Comparison of ENCODE assay signal across 14 mouse cellular contexts in the genomic region with DNA sequence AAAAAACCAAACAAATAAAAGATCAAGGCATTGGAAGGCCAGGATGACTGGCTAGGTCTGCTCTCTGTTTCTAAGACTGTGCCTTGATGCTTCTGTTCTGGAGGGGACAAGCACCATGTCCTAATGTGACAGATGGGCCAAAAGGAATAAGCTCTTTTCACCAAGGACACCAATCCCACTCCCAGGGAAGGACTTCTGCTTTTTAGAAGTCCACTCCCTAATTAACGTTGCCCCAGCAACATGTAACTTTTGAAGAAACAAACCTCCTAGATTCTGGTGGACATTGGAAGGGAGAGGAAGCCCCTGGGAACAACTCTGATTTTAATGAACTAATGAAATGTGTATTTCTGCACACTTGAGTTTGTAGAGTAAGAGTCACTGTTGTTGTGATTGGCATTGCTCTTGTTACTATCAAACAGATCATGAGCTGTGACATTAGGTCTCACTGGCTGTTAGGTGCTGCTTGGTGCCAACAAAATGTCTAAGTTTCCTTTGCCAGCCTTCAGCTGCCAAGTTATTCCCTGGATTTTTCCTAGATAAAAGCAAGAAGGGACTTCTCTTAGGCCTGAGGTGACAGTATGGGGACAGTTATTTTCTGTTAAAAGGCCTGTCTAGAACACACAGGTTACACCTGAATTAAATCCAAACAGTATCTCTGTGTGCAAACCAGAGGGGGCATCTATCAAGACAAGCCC. TPM values are rescaled to one million over a fixed set of nuclear protein-coding genes. Genes with fewer than 3 reads are reported as not detected.
DNase-seq lines count a peak whose midpoint lies in the region; ATAC-seq and TF ChIP-seq lines count a peak whose summit lies in the region.
"Had no signal": no experiment of that assay in that cellular context is flagged by ENCODE, and none has a peak within 500 bp of the region (broad histone marks: within the 10 kb centered on the region; RNA-seq: fewer than 3 reads in every experiment).

No protein-coding gene starts in this region.

- H3K36me3 ChIP-seq in heart, embryonic 13.5 days, result no peaks in the 10 kb centered on the region
- H3K36me3 ChIP-seq in forebrain, embryonic 12.5 days (replicated peaks), result no peaks in the 10 kb centered on the region
- no peaks in the 10 kb centered on the region for H3K36me3 ChIP-seq in midbrain, postnatal 0 days (ENCODE audit: insufficient read depth, low read length)
- H3K36me3 ChIP-seq: liver, embryonic 15.5 days had no signal

- H3K4me3 ChIP-seq in heart, embryonic 13.5 days, result no peak overlapping the region
- no peak overlapping the region for H3K4me3 ChIP-seq in lung, adult 2 months (replicated peaks; ENCODE audit: extremely low read depth, low read depth, low read length)
- H3K4me3 ChIP-seq in forebrain, embryonic 12.5 days (replicated peaks), result no peak overlapping the region
- H3K4me3 ChIP-seq in midbrain, postnatal 0 days (ENCODE audit: low read depth, low read length), result no peak overlapping the region
- H3K4me3 ChIP-seq: liver, embryonic 15.5 days had no signal

- WGBS in heart, embryonic 13.5 days, result 58% methylated on average over 1 of the region's 1 CpGs
- 62% methylated on average over 1 of the region's 1 CpGs for WGBS in lung, adult 2 months
- WGBS in forebrain, embryonic 12.5 days, result 78% methylated on average over 1 of the region's 1 CpGs
- WGBS in midbrain, postnatal 0 days, result 50% methylated on average over 1 of the region's 1 CpGs

- no peak for TF ChIP-seq CTCF in lung, adult 2 months (IDR thresholded peaks at IDR 0.05; ENCODE audit: insufficient read depth, low read length)
- no peak for TF ChIP-seq CTCF in midbrain, postnatal 0 days (IDR thresholded peaks at IDR 0.05)

- peaks cover 21% of the 10 kb centered on the region for H3K4me1 ChIP-seq in heart, embryonic 13.5 days
- no peaks in the 10 kb centered on the region; the same call in 1 of the 2 replicates for H3K4me1 ChIP-seq in lung, adult 2 months (ENCODE audit: control insufficient read depth, insufficient read depth, low read length)
- H3K4me1 ChIP-seq in forebrain, embryonic 12.5 days, result peaks cover 15% of the 10 kb centered on the region
- peaks cover 3% of the 10 kb centered on the region for H3K4me1 ChIP-seq in midbrain, postnatal 0 days (ENCODE audit: insufficient read depth, low read length)

- no peak for DNase-seq in heart, adult 8-10 months (ENCODE audit: low spot score)
- peak; percentile 14 for DNase-seq in lung, postnatal 25 days (ENCODE audit: low spot score)
- no peak for DNase-seq in lung, adult 2 months
- DNase-seq in midbrain, postnatal 0 days (ENCODE audit: low spot score), result no peak
- no peak for DNase-seq in testis, postnatal 14 days (ENCODE audit: low spot score)
- DNase-seq in spleen, adult 12 weeks (ENCODE audit: low spot score), result no peak
- DNase-seq: kidney, adult 18-20 months; retina, postnatal 1 day had no signal

- no peak for ATAC-seq in heart, embryonic 13.5 days (ENCODE audit: extremely low read depth, insufficient number of reproducible peaks, low FRiP score, low TSS enrichment)
- no peak for ATAC-seq in forebrain, embryonic 12.5 days (ENCODE audit: low FRiP score)
- ATAC-seq in midbrain, postnatal 0 days (ENCODE audit: low FRiP score), result peak; percentile 17; the same call in 1 of the 2 replicates
- ATAC-seq: Patski had no signal

- no peaks in the 10 kb centered on the region for H3K9me3 ChIP-seq in heart, embryonic 13.5 days
- no peaks in the 10 kb centered on the region for H3K9me3 ChIP-seq in forebrain, embryonic 12.5 days
- H3K9me3 ChIP-seq in midbrain, postnatal 0 days (ENCODE audit: low read length), result no peaks in the 10 kb centered on the region
- H3K9me3 ChIP-seq: liver, embryonic 15.5 days had no signal

- no peak overlapping the region for H3K9ac ChIP-seq in heart, embryonic 13.5 days
- no peak overlapping the region for H3K9ac ChIP-seq in forebrain, embryonic 12.5 days
- H3K9ac ChIP-seq in midbrain, postnatal 0 days (replicated peaks; ENCODE audit: low read length, poor library complexity, severe bottlenecking), result no peak overlapping the region
- H3K9ac ChIP-seq: liver, embryonic 15.5 days had no signal

- no peak for TF ChIP-seq POLR2A in lung, adult 2 months (IDR thresholded peaks at IDR 0.05; ENCODE audit: borderline replicate concordance, extremely low read depth, low read depth, low read length)

- no peaks in the 10 kb centered on the region for H3K27me3 ChIP-seq in heart, embryonic 13.5 days (replicated peaks)
- H3K27me3 ChIP-seq in forebrain, embryonic 12.5 days, result peaks cover 12% of the 10 kb centered on the region; the same call in 1 of the 2 replicates
- no peaks in the 10 kb centered on the region for H3K27me3 ChIP-seq in midbrain, postnatal 0 days (ENCODE audit: insufficient read depth, low read length)
- H3K27me3 ChIP-seq: liver, embryonic 15.5 days had no signal

- H3K4me2 ChIP-seq in heart, embryonic 13.5 days, result no peak overlapping the region
- H3K4me2 ChIP-seq in forebrain, embryonic 12.5 days, result no peak overlapping the region
- H3K4me2 ChIP-seq in midbrain, postnatal 0 days (ENCODE audit: low read depth, low read length, poor library complexity, severe bottlenecking), result no peak overlapping the region
- H3K4me2 ChIP-seq: liver, embryonic 15.5 days had no signal

- peak overlapping the region; percentile 67 for H3K27ac ChIP-seq in heart, embryonic 13.5 days (replicated peaks)
- H3K27ac ChIP-seq in forebrain, embryonic 12.5 days, result 0 out of 2 replicates have a peak overlapping the region, but pooled peaks have one; percentile 63
- H3K27ac ChIP-seq in midbrain, postnatal 0 days (ENCODE audit: low read depth, low read length), result peak overlapping the region; percentile 53; the same call in 1 of the 2 replicates
- H3K27ac ChIP-seq: liver, embryonic 15.5 days had no signal

RNA-seq across cellular contexts. Expression of a gene that starts 4.9 kb away (rescaled TPM):
- polyA plus RNA-seq in heart, embryonic 13.5 days (2015; fragmentation: Nextera tagmentation; extraction: Ambion mirVana), result not detected in 2 replicates
- not detected for total RNA-seq in heart, adult 8-10 months (2022)
- polyA plus RNA-seq in lung, adult 2 months (2012; rRNA removed), result not detected in 2 replicates
- polyA plus RNA-seq in forebrain, embryonic 12.5 days (2016; fragmentation: Nextera tagmentation; extraction: Ambion mirVana), result not detected in 2 replicates
- total RNA-seq in midbrain, postnatal 0 days (2014; rRNA removed), result not detected in 2 replicates
- polyA plus RNA-seq in midbrain, postnatal 0 days (2015; fragmentation: Nextera tagmentation; extraction: Ambion mirVana), result not detected in 2 replicates
- total RNA-seq: layer of hippocampus, postnatal 36 days had no signal
- polyA plus RNA-seq: liver, embryonic 15.5 days; Patski; stomach, embryonic 16.5 days had no signal

RNA-seq across cellular contexts. Expression of a gene that starts 35.4 kb away (rescaled TPM):
- polyA plus RNA-seq in heart, embryonic 13.5 days (2015; fragmentation: Nextera tagmentation; extraction: Ambion mirVana), result 1.4 and 1.5 TPM in 2 replicates
- total RNA-seq in heart, adult 8-10 months (2022), result under 1 TPM in 1 of 4 experiments, not detected in 3; 0.03 TPM
- 0.02 and 0.03 TPM in 2 replicates for polyA plus RNA-seq in lung, adult 2 months (2012; rRNA removed)
- 10.4 and 11.4 TPM in 2 replicates for polyA plus RNA-seq in forebrain, embryonic 12.5 days (2016; fragmentation: Nextera tagmentation; extraction: Ambion mirVana)
- 24.1 and 28.6 TPM in 2 replicates for total RNA-seq in midbrain, postnatal 0 days (2014; rRNA removed)
- 28.5 and 28.7 TPM in 2 replicates for polyA plus RNA-seq in midbrain, postnatal 0 days (2015; fragmentation: Nextera tagmentation; extraction: Ambion mirVana)

RNA-seq across cellular contexts. Expression of a gene that starts 35.4 kb away (rescaled TPM):
- polyA plus RNA-seq in heart, embryonic 13.5 days (2015; fragmentation: Nextera tagmentation; extraction: Ambion mirVana), result 12.0 and 13.6 TPM in 2 replicates
- total RNA-seq in heart, adult 8-10 months (2022), result 1 to 10 TPM; 5.1 to 6.3 (median 5.7) TPM
- 1.1 and 2.2 TPM in 2 replicates for polyA plus RNA-seq in lung, adult 2 months (2012; rRNA removed)
- polyA plus RNA-seq in forebrain, embryonic 12.5 days (2016; fragmentation: Nextera tagmentation; extraction: Ambion mirVana), result 19.1 and 19.3 TPM in 2 replicates
- total RNA-seq in midbrain, postnatal 0 days (2014; rRNA removed), result 9.6 and 12.8 TPM in 2 replicates
- polyA plus RNA-seq in midbrain, postnatal 0 days (2015; fragmentation: Nextera tagmentation; extraction: Ambion mirVana), result 13.3 and 14.2 TPM in 2 replicates

RNA-seq across cellular contexts. Expression of a gene that starts 47.1 kb away (rescaled TPM):
- 0.20 and 0.39 TPM in 2 replicates for polyA plus RNA-seq in heart, embryonic 13.5 days (2015; fragmentation: Nextera tagmentation; extraction: Ambion mirVana)
- total RNA-seq in heart, adult 8-10 months (2022), result not detected
- not detected in 2 replicates for polyA plus RNA-seq in lung, adult 2 months (2012; rRNA removed)
- polyA plus RNA-seq in forebrain, embryonic 12.5 days (2016; fragmentation: Nextera tagmentation; extraction: Ambion mirVana), result 2.3 TPM in 2 replicates
- 0.14 and 0.33 TPM in 2 replicates for total RNA-seq in midbrain, postnatal 0 days (2014; rRNA removed)
- 0.42 and 0.54 TPM in 2 replicates for polyA plus RNA-seq in midbrain, postnatal 0 days (2015; fragmentation: Nextera tagmentation; extraction: Ambion mirVana)

RNA-seq across cellular contexts. Expression of a gene that starts 47.2 kb away (rescaled TPM):
- 11.5 and 13.2 TPM in 2 replicates for polyA plus RNA-seq in heart, embryonic 13.5 days (2015; fragmentation: Nextera tagmentation; extraction: Ambion mirVana)
- 1 to 10 TPM; 1.2 to 2.8 (median 2.0) TPM for total RNA-seq in heart, adult 8-10 months (2022)
- 0.75 and 0.89 TPM in 2 replicates for polyA plus RNA-seq in lung, adult 2 months (2012; rRNA removed)
- polyA plus RNA-seq in forebrain, embryonic 12.5 days (2016; fragmentation: Nextera tagmentation; extraction: Ambion mirVana), result 26.7 and 29.9 TPM in 2 replicates
- 7.9 and 8.9 TPM in 2 replicates for total RNA-seq in midbrain, postnatal 0 days (2014; rRNA removed)
- 9.2 and 10.7 TPM in 2 replicates for polyA plus RNA-seq in midbrain, postnatal 0 days (2015; fragmentation: Nextera tagmentation; extraction: Ambion mirVana)
